8 mouse cellular contexts compared by ENCODE assay signal in the genomic region with DNA sequence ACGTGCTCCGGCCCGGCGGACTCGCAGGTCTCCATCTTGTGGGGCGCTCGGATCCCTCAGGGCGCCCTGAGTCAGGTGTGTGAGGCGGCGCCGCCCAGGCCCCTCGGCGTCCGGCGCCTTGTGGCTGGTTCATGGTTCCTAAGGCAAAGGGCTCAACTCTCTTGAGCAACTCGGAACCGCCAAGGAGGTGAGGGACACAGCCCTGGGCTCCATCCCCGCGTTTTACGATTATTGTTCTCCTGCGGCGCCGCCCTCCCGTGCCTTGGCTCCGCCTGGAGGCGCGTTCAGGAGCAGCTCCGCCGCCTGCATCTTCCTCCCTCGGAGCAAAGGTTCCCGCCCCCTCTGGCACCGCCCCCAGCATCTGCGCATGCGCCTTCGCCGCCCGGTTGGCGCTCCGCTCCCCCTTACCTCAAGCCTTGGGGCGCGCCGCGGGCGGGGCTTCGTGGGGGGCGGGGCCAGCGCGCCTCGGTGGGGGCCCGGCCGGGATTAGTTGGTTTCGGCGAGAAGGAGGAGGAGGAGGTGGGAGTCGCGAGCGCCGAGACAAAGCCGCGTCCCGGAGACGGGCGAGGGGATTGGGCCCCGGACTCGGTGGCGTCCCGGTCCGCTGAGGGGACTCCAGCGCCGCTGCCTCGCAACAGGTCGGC. TPM values are rescaled to one million over a fixed set of nuclear protein-coding genes. Genes with fewer than 3 reads are reported as not detected.
DNase-seq lines count a peak whose midpoint lies in the region; ATAC-seq and TF ChIP-seq lines count a peak whose summit lies in the region.

A gene (plus strand): TSS at position 489 of the 644 bp plus-strand sequence.

- H3K27ac ChIP-seq in MEL (ENCODE audit: control insufficient read depth, low read depth, low read length), result peak within 1 kb of the TSS; percentile 24; the same call in 1 of the 2 replicates
- peak within 1 kb of the TSS; percentile 95 for H3K27ac ChIP-seq in cerebellum, adult 2 months (ENCODE audit: insufficient read depth, low read length)
- peak within 1 kb of the TSS; percentile 94 for H3K27ac ChIP-seq in lung, embryonic 16.5 days (ENCODE audit: low read length)

- peak within 1 kb of the TSS; percentile 86 for H3K9ac ChIP-seq in MEL (ENCODE audit: control insufficient read depth, low read depth, low read length, poor library complexity, severe bottlenecking)
- peak within 1 kb of the TSS; percentile 98 for H3K9ac ChIP-seq in lung, embryonic 16.5 days (ENCODE audit: low read length)

- no peak for TF ChIP-seq RAD21 in MEL (IDR thresholded peaks at IDR 0.05; ENCODE audit: low read depth, low read length)

- H3K9me3 ChIP-seq in MEL (replicated peaks; ENCODE audit: insufficient read depth, low read length), result no peaks in the 10 kb centered on the region
- H3K9me3 ChIP-seq in lung, embryonic 16.5 days (ENCODE audit: control insufficient read depth, low read length), result no peaks in the 10 kb centered on the region

- peaks cover 24% of the 10 kb centered on the region for H3K79me2 ChIP-seq in MEL (ENCODE audit: control insufficient read depth, insufficient read depth, low read length, poor library complexity)

- H3K4me2 ChIP-seq in lung, embryonic 16.5 days (ENCODE audit: low read depth, low read length), result peak within 1 kb of the TSS; percentile 86

- TF ChIP-seq EP300 in MEL (IDR thresholded peaks at IDR 0.05; ENCODE audit: low read depth in 1 of 2, low read length in 2 of 2), result no peak

- H3K4me3 ChIP-seq in MEL (ENCODE audit: control insufficient read depth in 1 of 2, insufficient read depth in 1 of 2, low read depth in 2 of 2, low read length in 2 of 2), result peak within 1 kb of the TSS; percentile 81 to 95
- peak within 1 kb of the TSS; percentile 89 for H3K4me3 ChIP-seq in cerebellum, adult 2 months (replicated peaks; ENCODE audit: insufficient read depth, low read depth, low read length)
- H3K4me3 ChIP-seq in lung, embryonic 16.5 days (ENCODE audit: low read length), result peak within 1 kb of the TSS; percentile 99

- DNase-seq in MEL (ENCODE audit: low read depth, low spot score), result peak; percentile 98
- peak; percentile 97 to 100 for DNase-seq in cerebellum, adult 2 months
- peak; percentile 98 for DNase-seq in forelimb bud, embryonic 11.5 days (ENCODE audit: low read depth, low spot score)
- DNase-seq in layer of hippocampus, adult 9-10 months (ENCODE audit: low spot score), result peak; percentile 94
- DNase-seq in ovary, postnatal 10 days (ENCODE audit: low spot score), result peak; percentile 99
- peak; percentile 100 for DNase-seq in thymus, postnatal 10 days (ENCODE audit: low spot score in 2 of 2)

- under 1% methylated on average over 71 of the region's 71 CpGs for WGBS in cerebellum, adult 2 months
- WGBS in lung, embryonic 16.5 days, result under 1% methylated on average over 43 of the region's 71 CpGs

- no peaks in the 10 kb centered on the region for H3K27me3 ChIP-seq in MEL (ENCODE audit: control insufficient read depth in 1 of 2, insufficient read depth in 2 of 2, low read length in 2 of 2)
- no peaks in the 10 kb centered on the region for H3K27me3 ChIP-seq in cerebellum, adult 2 months (ENCODE audit: control insufficient read depth, insufficient read depth, low read length)
- no peaks in the 10 kb centered on the region for H3K27me3 ChIP-seq in lung, embryonic 16.5 days (ENCODE audit: control insufficient read depth, insufficient read depth, low read depth, low read length)

- ATAC-seq in hematopoietic stem cell, adult 5-6 weeks (replicated peaks in 1 of 2; ENCODE audit: insufficient read depth in 1 of 2, low FRiP score in 2 of 2, low TSS enrichment in 1 of 2, low read depth in 1 of 2, poor library complexity in 2 of 2, severe bottlenecking in 2 of 2), result peak; percentile 91 to 95
- ATAC-seq in lung, embryonic 16.5 days (ENCODE audit: low read depth), result peak; percentile 97

- peaks cover 0 to 17% of the 10 kb centered on the region in 2 experiments; a peak in 2 of 4 replicates for H3K36me3 ChIP-seq in MEL (ENCODE audit: control insufficient read depth in 1 of 2, insufficient read depth in 2 of 2, low read length in 2 of 2)
- no peaks in the 10 kb centered on the region for H3K36me3 ChIP-seq in lung, embryonic 16.5 days (ENCODE audit: control insufficient read depth, insufficient read depth, low read length)

- TF ChIP-seq POLR2A in MEL (IDR thresholded peaks at IDR 0.05; ENCODE audit: control insufficient read depth in 1 of 2, insufficient read depth in 1 of 2, low read depth in 1 of 2, low read length in 2 of 2, poor library complexity in 1 of 2), result peak; percentile 65 to 80; a peak in 3 of 4 replicates
- peak; percentile 89 for TF ChIP-seq POLR2A in cerebellum, adult 2 months (IDR thresholded peaks at IDR 0.05; ENCODE audit: borderline replicate concordance, insufficient read depth, low read length)

- H3K4me1 ChIP-seq in MEL (ENCODE audit: control insufficient read depth in 1 of 2, insufficient read depth in 2 of 2, low read length in 2 of 2), result peaks cover 8 to 11% of the 10 kb centered on the region in 2 experiments
- peaks cover 4% of the 10 kb centered on the region for H3K4me1 ChIP-seq in cerebellum, adult 2 months (ENCODE audit: control insufficient read depth, insufficient read depth, low read length)
- H3K4me1 ChIP-seq in lung, embryonic 16.5 days (replicated peaks; ENCODE audit: control insufficient read depth, insufficient read depth, low read length), result peaks cover 30% of the 10 kb centered on the region

- no peak for TF ChIP-seq CTCF in MEL (IDR thresholded peaks at IDR 0.05 in 2 of 3, conservative IDR thresholded peaks at IDR 0.05 in 1 of 3; ENCODE audit: control insufficient read depth in 1 of 3, insufficient read depth in 1 of 3, low read depth in 2 of 3, low read length in 3 of 3, poor library complexity in 1 of 3, severe bottlenecking in 1 of 3)
- no peak for TF ChIP-seq CTCF in cerebellum, adult 2 months (IDR thresholded peaks at IDR 0.05; ENCODE audit: borderline replicate concordance, insufficient read depth, low read depth, low read length)

TF ChIP-seq in MEL, 35 proteins besides CTCF, POLR2A, EP300 and RAD21 (continues in another document):
- TF ChIP-seq TBP (IDR thresholded peaks at IDR 0.05; ENCODE audit: low read depth, low read length), result 0 out of 2 replicates have a peak, but pooled peaks have one; percentile 39
- TF ChIP-seq GABPA (IDR thresholded peaks at IDR 0.05; ENCODE audit: low read depth, low read length), result no peak
- no peak for TF ChIP-seq MAFK (IDR thresholded peaks at IDR 0.05; ENCODE audit: borderline replicate concordance, low read depth, low read length)
- TF ChIP-seq TCF12 (IDR thresholded peaks at IDR 0.05; ENCODE audit: low read depth, low read length), result peak; percentile 37
- TF ChIP-seq POLR2AphosphoS5 (IDR thresholded peaks at IDR 0.05; ENCODE audit: borderline replicate concordance, low read depth, low read length), result no peak
- no peak for TF ChIP-seq BHLHE40 (IDR thresholded peaks at IDR 0.05; ENCODE audit: borderline replicate concordance, low read depth, low read length)
- no peak for TF ChIP-seq RCOR1 (IDR thresholded peaks at IDR 0.05; ENCODE audit: low read depth, low read length)
- no peak for TF ChIP-seq SMC3 (IDR thresholded peaks at IDR 0.05; ENCODE audit: low read depth, low read length)
- no peak for TF ChIP-seq USF2 (IDR thresholded peaks at IDR 0.05; ENCODE audit: borderline replicate concordance in 1 of 2, insufficient read depth in 1 of 2, low read depth in 1 of 2, low read length in 2 of 2)
- TF ChIP-seq MEF2A (IDR thresholded peaks at IDR 0.05; ENCODE audit: extremely low read depth, insufficient replicate concordance, low read depth, low read length, poor library complexity, severe bottlenecking), result no peak
- 0 out of 2 replicates have a peak, but pooled peaks have one; percentile 37 for TF ChIP-seq UBTF (IDR thresholded peaks at IDR 0.05; ENCODE audit: borderline replicate concordance, insufficient read depth, low read depth, low read length)
- peak; percentile 90 for TF ChIP-seq MAZ (IDR thresholded peaks at IDR 0.05; ENCODE audit: low read depth, low read length)
- no peak for TF ChIP-seq MAX (IDR thresholded peaks at IDR 0.05; ENCODE audit: low read length)
- peak; percentile 77 for TF ChIP-seq NRF1 (IDR thresholded peaks at IDR 0.05; ENCODE audit: insufficient read depth, low read depth, low read length, poor library complexity, severe bottlenecking)
- no peak for TF ChIP-seq TAL1 (IDR thresholded peaks at IDR 0.05; ENCODE audit: low read length)
- no peak for TF ChIP-seq E2F4 (IDR thresholded peaks at IDR 0.05; ENCODE audit: borderline replicate concordance, low read depth, low read length)
- no peak for TF ChIP-seq CHD1 (IDR thresholded peaks at IDR 0.05; ENCODE audit: low read depth, low read length)
- TF ChIP-seq MYB (IDR thresholded peaks at IDR 0.05; ENCODE audit: low read depth, low read length), result no peak
- TF ChIP-seq JUND (IDR thresholded peaks at IDR 0.05; ENCODE audit: low read depth, low read length), result no peak
- no peak for TF ChIP-seq HCFC1 (IDR thresholded peaks at IDR 0.05; ENCODE audit: low read depth, low read length)
- peak; percentile 56; the same call in 1 of the 2 replicates for TF ChIP-seq POLR2AphosphoS2 (IDR thresholded peaks at IDR 0.05; ENCODE audit: low read length)
- TF ChIP-seq ETS1 (IDR thresholded peaks at IDR 0.05; ENCODE audit: low read depth, low read length), result no peak
- no peak for TF ChIP-seq MYC (IDR thresholded peaks at IDR 0.05; ENCODE audit: low read depth, low read length)
- no peak for TF ChIP-seq USF1 (IDR thresholded peaks at IDR 0.05; ENCODE audit: low read depth, low read length)
- TF ChIP-seq KAT2A (conservative IDR thresholded peaks at IDR 0.05; ENCODE audit: low read depth, low read length), result no peak
- TF ChIP-seq MXI1 (IDR thresholded peaks at IDR 0.05; ENCODE audit: low read depth, low read length), result peak; percentile 31; the same call in 1 of the 2 replicates
- TF ChIP-seq ZMIZ1 (IDR thresholded peaks at IDR 0.05; ENCODE audit: low read depth, low read length), result 0 out of 2 replicates have a peak, but pooled peaks have one; percentile 54
- peak; percentile 19; the same call in 1 of the 2 replicates for TF ChIP-seq SIN3A (IDR thresholded peaks at IDR 0.05; ENCODE audit: low read length)
- TF ChIP-seq CHD2 (IDR thresholded peaks at IDR 0.05; ENCODE audit: low read length), result no peak
- TF ChIP-seq GATA1 (IDR thresholded peaks at IDR 0.05; ENCODE audit: low read depth, low read length), result no peak
- no peak for TF ChIP-seq ZKSCAN1 (IDR thresholded peaks at IDR 0.05; ENCODE audit: low read depth, low read length)

RNA-seq across cellular contexts. Expression of the gene that starts here (rescaled TPM):
- 2.6 and 3.2 TPM in 2 replicates for total RNA-seq in MEL (2012; rRNA removed)
- polyA plus RNA-seq in MEL (2012; ENCODE audit: insufficient read depth in 1 of 2, insufficient read length in 2 of 2, low read depth in 1 of 2, low replicate concordance in 2 of 2, missing spikeins in 1 of 2), result 10 to 100 TPM in 1 of 2 experiments, not detected in 1; 15.1 TPM
- polyA plus RNA-seq in cerebellum, adult 2 months (2012; rRNA removed), result 21.1 and 25.3 TPM in 2 replicates
- total RNA-seq in hematopoietic stem cell, adult 5-6 weeks (2017), result 11.1 and 30.0 TPM in 2 replicates
- polyA plus RNA-seq in lung, embryonic 16.5 days (2015; fragmentation: Nextera tagmentation; extraction: Ambion mirVana), result 22.4 and 23.4 TPM in 2 replicates

Comparison
In these comparisons a context has a peak if more than half of its experiments do, and no peak if none do; other contexts are left out.
1. Peak in every context shown above with its lines: DNase-seq, ATAC-seq, H3K4me3 ChIP-seq and H3K27ac ChIP-seq.
2. H3K27ac ChIP-seq: peak in every context shown above with its lines; median percentile 95 in cerebellum, adult 2 months; 94 in lung, embryonic 16.5 days; 24 in MEL.